Mouse (Mus musculus) heart, postnatal 25 days (tissue): ENCODE results near the gene Papss2. TPM values are rescaled to one million over a fixed set of nuclear protein-coding genes. Genes with fewer than 3 reads are reported as not detected.
A peak's percentile ranks its signal among the peaks of the same experiment; 100 is the strongest.
"Not testable (repeated sequence)": the region's sequence is repeated elsewhere in the genome, so short reads cannot be mapped to it uniquely, and the experiment has no call there.

Experiments used
- DNase-seq: peaks from one replicate; pipeline ENCODE4 v3.0.0; 2022; ENCODE audit warnings: low spot score
- intact Hi-C: fragments of 180-260 bp; cut with DNase I; formaldehyde crosslinking; loops from one replicate; pipeline ENCODE4 v1.15.1; 2025
- total RNA-seq, 2 experiments: library from RNA; stranded (reverse); gene quantifications; 2 replicates each; pipeline ENCODE4 v1.2.3; 2021

Papss2 gene
- total RNA-seq, 2 experiments from 2014 or later = 12.3 to 14.9 TPM

DNA sequence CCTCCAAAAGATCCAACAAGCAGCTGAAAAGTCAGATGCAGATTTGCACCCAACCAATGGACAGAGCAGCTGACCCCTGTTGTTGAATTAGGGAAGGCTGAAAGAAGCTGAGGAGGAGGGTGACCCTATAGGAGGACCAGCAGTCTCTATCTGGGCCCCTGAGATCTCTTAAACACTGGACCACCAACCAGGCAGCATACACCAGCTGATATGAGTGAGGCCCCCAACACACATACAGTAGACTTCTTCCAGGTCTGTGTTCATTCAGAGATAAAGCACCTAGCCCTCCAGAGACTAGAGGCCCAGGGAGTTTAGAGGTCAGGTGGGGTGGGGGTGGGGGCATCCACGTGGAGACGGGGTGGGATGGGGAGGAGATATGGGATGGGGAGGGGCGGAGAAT, 92.6 kb downstream of the Papss2 start:
- intact Hi-C loops = loop anchor here (2.0 to 5.0 kb wide), 3 partner anchors 91 to 187 kb away; partner anchors contain the start of gene Papss2

DNA sequence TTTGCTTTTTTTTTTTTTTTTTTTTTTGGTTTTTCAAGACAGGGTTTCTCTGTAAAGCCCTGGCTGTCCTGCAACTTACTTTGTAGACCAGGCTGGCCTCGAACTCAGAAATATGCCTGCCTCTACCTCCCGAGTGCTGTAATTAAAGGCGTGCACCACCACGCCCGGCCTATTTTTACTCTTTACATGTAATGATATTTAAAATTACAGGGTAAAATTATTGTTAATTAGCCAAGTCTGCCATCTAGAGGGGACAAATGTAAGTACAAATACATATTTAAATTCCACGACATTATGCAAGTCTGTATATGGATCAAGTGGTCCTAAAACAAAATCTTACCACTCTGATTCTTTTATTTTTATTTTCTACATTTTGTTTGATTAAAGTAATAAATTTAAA, 94.1 kb downstream of the Papss2 start:
- intact Hi-C loops = loop anchor here (2.0 to 5.0 kb wide), 4 partner anchors 92 to 717 kb away; partner anchors contain the start of gene Papss2
- DNase-seq = no peak

More for the DNA sequence above, 92.6 kb downstream of the Papss2 start:
- not testable (repeated sequence) for DNase-seq

DNA sequence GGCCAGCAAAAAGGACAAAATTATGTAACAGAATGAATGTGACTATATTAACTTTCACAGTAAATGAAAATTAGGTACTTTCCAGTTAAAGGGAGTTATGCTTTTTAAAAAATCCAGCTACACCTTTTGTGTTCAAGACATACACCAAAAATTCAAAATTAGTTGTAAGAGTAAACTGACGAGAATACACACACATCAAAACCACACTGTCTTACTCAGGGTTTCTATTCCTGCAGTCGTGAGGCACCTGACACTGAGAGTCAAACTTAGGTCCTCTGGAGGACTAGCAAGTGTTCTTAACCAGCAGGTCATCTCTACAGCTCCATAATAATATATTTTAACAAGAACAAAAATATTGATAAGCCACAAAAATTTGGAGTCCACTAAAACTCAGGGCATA, 101.1 kb downstream of the Papss2 start:
- intact Hi-C loops = no loop called here
- DNase-seq = no peak

DNA sequence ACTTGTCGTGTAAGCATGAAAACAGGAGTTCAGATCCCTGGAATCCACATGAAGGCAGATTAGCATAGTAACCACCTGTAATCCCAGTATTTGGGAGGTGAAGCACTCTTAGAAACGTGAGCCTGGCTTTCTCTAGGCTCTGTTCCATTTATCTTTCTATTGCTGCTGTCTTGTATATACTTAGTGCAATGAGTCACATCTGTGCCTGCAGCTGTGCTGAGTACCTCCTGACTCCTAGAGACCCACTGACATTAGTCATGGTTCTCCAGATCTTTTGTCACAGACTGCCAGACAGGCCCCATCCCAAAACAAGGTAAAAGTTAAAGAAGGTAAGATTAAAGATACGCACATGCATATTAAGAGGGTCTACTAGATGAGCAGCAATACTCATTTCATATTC, 106.6 kb downstream of the Papss2 start:
- intact Hi-C loops = no loop called here
- DNase-seq = no peak

DNA sequence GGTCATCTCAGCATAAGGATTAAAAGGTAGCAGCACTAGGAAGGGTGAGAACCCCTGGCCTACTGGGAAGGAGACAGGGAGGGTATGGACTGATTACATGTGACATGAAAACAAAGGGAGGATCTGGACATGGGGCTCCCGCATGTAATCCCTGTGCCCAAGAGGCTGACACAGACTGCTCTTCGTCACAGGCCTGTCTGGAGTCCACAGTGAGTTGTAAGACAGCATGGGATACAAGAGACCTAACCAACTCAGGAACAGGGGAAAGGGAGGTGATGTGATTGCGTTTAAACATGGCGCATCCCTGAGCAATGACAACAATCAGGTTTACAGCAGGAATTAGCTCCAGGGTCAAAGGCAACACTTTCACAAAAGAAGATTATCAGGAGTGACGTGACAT, 113.4 kb downstream of the Papss2 start:
- DNase-seq = no peak
- intact Hi-C loops = no loop called here

DNA sequence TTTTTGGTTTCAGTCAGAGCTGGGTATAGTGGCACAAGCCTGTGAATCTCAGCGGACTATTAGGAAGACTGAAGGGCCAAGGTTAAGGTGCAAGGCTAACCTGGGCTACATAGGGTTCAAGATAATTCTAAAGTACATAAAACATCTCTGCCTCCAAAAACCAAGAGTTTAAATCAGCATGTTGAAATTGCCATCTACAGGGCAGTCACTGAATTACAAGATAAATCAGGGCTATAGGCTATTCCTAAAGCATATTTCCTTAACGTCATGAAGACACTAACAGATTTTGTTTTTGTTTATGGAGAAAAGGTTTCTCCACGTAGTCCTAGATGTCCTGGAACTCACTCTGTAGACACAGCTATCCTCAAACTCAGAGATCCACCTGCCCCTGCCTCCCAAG, 114.7 kb downstream of the Papss2 start:
- DNase-seq = no peak
- intact Hi-C loops = no loop called here

DNA sequence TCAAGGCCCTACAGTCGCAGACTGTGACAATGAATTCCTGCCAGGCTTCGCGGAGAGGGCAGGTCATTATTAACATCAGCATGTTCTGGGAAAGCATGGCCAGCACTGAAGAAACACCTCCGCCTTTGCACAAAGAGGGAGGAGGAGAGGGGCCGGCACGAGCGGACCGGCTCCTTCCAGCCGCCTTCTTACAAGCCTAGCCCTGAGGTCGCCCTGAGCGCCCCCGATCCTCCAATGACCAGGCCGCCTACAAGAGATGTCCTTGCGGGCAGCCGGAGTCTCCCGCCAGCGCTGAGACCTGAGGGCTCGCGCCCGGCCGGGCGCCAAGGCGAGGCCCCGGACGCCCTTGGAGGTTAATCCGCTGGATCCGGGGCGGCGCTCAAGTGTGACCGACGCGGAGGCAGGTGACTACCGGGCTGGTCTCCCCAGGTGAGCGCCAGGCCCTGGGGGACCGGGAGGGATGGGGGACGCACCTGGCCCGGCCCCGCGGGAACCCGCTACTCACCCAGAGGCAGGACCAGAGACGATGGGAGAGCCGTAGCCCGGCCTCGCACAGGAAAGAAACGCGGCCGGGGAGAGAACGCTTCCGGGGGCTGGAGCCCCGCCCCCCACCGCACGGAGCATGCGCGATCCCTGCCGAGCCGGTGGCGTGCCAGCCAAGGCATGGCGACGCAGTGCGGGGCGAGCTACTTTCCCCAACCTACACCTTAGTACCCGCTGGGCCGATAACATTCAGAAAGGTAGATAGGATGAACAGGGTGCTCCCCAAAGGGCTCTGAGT, 116.4 kb downstream of the Papss2 start:
- intact Hi-C loops = loop anchor here (2.0 kb wide), 1 partner anchor 43 kb away; no protein-coding TSS in a partner anchor
- DNase-seq = peak; percentile 77

DNA sequence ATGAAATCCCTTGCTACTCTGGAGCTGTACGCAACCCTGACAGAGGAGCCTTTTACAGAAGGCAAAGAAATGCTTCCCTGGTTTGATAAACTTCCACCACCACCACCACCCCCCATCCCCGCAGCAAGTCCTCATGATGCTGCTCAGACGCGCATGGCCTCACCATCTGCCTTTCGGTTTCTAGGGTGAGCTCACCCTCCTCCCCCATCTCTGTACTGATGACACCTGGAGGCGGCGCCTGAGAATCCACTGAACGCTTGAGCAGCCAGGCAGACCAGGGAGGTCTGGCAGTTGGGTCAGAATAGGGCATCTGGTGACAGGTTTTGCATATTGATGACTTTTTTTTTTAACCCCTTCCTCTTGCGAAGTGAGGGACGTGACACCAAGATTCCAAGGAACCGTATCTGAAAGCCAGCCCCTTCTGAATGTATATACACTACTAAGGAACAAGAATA, 117.0 kb downstream of the Papss2 start:
- intact Hi-C loops = loop anchor here (2.0 kb wide), 1 partner anchor 42 kb away; no protein-coding TSS in a partner anchor
- peak; percentile 41 for DNase-seq

DNA sequence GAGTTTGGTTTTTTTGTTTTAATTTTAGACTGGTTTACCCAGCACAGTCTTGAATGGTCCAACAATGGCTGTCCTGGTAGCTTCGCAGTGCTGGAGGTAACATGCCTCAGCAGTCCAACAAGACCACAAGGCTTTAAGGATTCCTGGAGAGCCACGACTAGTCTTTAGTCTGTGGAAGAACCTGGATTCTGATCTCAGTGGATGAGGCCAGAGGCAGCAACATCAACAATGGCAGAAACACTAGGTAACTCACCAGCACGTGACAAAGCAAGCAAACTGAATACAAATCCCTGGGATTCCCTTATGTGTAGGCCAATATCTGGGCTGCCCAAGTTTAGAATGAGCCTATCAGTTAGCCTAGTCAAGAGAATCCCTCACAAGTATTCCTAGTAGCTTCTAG, 117.9 kb downstream of the Papss2 start:
- DNase-seq = no peak
- intact Hi-C loops = loop anchor here (2.0 kb wide), 1 partner anchor 41 kb away; no protein-coding TSS in a partner anchor

DNA sequence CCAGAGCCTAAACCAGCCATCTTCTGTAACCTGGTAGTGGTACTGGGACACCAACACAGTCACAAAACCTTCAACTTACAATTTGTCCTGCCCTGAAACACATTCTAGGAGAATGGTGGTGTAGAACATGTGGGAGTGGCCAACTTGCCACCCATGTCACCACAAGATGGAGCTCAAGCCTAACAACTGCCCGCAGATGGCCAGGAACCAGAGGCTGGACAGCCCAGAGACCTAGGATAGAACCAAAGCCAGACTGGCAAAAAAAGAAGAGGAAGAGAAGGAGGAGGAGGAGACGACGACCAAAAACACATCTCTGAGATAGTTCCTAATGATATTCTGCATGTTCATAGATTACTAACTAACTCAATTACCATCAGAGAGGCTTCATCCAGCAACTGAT, 119.6 kb downstream of the Papss2 start:
- DNase-seq = peak; percentile 52
- intact Hi-C loops = loop anchor here (1.0 to 2.0 kb wide), 3 partner anchors 240 to 652 kb away; no protein-coding TSS in a partner anchor

DNA sequence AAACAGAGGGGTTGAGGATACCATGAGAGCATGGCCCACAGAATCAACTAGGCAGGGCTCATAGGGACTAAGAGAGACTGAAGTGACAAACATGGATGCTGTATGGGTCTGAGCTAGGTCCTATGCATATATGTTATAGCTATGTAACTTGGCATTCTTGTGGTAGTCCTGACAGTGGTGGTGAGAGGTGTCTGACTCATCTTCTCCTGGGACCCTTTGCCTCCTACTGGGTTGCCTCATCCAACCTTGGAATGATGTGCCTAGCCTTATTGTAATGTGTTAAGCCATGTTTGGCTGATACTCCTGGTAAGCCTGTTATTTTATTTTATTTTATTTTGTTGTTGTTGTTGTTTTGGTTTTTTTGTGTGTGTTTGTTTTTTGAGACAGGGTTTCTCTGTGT, 120.1 kb downstream of the Papss2 start:
- intact Hi-C loops = loop anchor here (1.0 to 2.0 kb wide), 3 partner anchors 239 to 651 kb away; no protein-coding TSS in a partner anchor
- DNase-seq = no peak

Other genes starting within 250 kb of the Papss2 start
- 10 to 100 TPM; 55.8 to 59.0 TPM for gene Sgms1, start 206.1 kb upstream of the Papss2 start, total RNA-seq
- 10 to 100 TPM; 22.8 to 25.4 TPM for gene Rpl9-ps6, start 129.2 kb upstream of the Papss2 start, total RNA-seq
- gene Minpp1, start 110.0 kb upstream of the Papss2 start, total RNA-seq = 10 to 100 TPM; 14.8 to 15.5 TPM
- 10 to 100 TPM; 78.6 to 79.4 TPM for gene Atad1, start 144.0 kb downstream of the Papss2 start, total RNA-seq
- 10 to 100 TPM; 56.9 to 65.6 TPM for gene Pten, start 161.7 kb downstream of the Papss2 start, total RNA-seq